Mouse (Mus musculus): ENCODE results near the gene Gm11937.

Gm11937 gene

DNA sequence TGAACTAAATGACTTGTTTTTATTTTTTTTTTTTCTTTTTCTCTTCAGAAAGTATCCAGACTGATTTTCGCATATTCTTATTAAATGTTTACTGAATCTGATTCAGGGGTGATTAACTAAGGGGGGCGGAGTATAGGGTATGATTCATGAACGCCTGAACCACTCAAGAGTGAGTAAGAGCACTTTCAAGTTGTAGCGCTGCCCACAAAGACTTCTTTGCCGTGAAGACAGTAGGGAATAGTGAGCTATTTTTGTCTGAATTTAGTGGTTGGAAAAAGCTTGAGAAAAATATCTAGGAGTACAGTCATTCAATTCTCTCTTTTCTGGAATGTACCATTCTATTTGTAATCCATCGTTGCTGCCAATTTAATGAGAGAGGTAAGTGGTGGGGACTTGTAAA is 28.4 kb downstream of the Gm11937 start:
- peak; percentile 2 for DNase-seq (ENCODE audit: low read depth)

- DNase-seq (ENCODE audit: low read depth): no peak
Observed at GRCm38 (mm10) chr11:99581051-99581450, 28.9 kb downstream of the Gm11937 start.

- DNase-seq (ENCODE audit: low read depth): no peak
Observed at GRCm38 (mm10) chr11:99580636-99581035, 29.4 kb downstream of the Gm11937 start, which contains the start of gene Krtap1-5. Gene Krtap1-5 (minus strand): TSS chr11:99581016.

GRCm38 (mm10) chr11:99574106-99574505 is 35.9 kb downstream of the Gm11937 start:
- DNase-seq (ENCODE audit: low read depth): peak; percentile 61

DNA sequence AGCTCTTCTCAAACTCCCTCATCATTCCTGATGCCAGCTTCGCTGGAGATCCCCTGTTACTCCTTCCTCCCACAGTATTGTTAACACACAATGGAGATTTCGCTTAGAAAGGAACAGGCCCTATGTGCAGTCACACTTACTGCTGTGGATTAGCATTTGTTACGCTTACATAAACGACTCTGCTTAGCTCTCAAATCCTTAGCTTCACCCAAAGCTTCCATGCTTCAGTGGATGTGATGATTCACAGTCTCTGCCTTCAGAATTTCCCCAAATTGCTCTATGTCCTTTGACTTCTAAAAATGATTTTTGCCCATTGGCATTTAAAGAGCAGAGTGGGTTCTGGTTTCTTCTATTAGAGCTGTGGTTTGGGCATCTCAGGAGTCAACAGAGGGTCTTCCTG is 36.8 kb downstream of the Gm11937 start:
- no peak for DNase-seq (ENCODE audit: low read depth)

DNA sequence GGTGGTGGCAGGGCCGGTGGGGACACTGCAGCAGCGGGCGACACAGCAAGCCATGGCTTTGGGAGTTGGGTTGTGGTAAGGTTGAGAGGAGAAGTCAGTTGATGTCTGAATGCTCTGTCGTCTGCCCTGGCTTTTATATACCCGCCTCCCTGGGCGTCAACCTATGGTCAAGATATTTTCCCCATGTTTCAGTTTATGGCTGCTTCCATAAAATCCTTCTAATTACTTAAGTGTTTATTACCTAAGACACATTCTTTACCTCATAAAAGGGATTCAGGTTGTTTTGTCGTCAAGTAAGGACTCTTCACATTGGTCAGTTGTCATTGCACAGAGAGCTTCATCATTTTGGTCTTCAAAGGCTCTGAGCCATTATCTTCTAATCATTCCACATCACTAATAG is 43.5 kb downstream of the Gm11937 start, which contains the start of gene Krtap3-1:
TSS of gene Krtap3-1 (minus strand) at position 101 of the 400 bp plus-strand sequence.
- DNase-seq (ENCODE audit: low read depth): no peak

GRCm38 (mm10) chr11:99562580-99562979 is 47.4 kb downstream of the Gm11937 start:
- no peak for DNase-seq (ENCODE audit: low read depth)
